12 mouse cellular contexts compared by ENCODE assay signal in the genomic region with DNA sequence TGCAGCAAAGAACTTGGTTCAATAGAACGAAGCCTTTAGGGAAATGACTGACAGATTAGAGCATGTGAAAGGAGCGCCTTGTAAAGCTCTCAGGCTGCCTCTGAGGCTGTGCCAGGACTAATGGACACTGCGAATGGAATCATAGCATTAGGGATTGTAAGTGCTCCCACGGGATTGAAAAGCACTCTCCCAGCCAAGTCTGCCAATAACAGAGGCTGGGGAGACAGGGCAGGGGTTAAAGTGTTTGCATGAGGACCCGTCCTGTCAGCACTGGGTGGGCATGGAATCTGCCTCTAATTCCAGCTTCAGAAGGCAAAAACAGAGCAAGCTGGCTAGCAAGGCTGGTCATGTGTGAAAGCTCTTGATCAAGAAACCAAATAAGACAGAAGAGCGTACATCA. TPM values are rescaled to one million over a fixed set of nuclear protein-coding genes. Genes with fewer than 3 reads are reported as not detected.
DNase-seq lines count a peak whose midpoint lies in the region; ATAC-seq and TF ChIP-seq lines count a peak whose summit lies in the region.
"Had no signal": no experiment of that assay in that cellular context is flagged by ENCODE, and none has a peak within 500 bp of the region (broad histone marks: within the 10 kb centered on the region; RNA-seq: fewer than 3 reads in every experiment).

No protein-coding gene starts in this region.

- no peaks in the 10 kb centered on the region for H3K27me3 ChIP-seq in hindbrain, embryonic 13.5 days
- H3K27me3 ChIP-seq in midbrain, embryonic 13.5 days: no peaks in the 10 kb centered on the region
- H3K27me3 ChIP-seq in kidney, embryonic 15.5 days: no peaks in the 10 kb centered on the region
- H3K27me3 ChIP-seq: stomach, embryonic 15.5 days had no signal

- no peaks in the 10 kb centered on the region for H3K9me3 ChIP-seq in ES-E14 (ENCODE audit: control insufficient read depth, insufficient read depth, low read depth, low read length)
- H3K9me3 ChIP-seq in hindbrain, embryonic 13.5 days: no peaks in the 10 kb centered on the region
- H3K9me3 ChIP-seq in midbrain, embryonic 13.5 days: no peaks in the 10 kb centered on the region
- no peaks in the 10 kb centered on the region for H3K9me3 ChIP-seq in kidney, embryonic 15.5 days (replicated peaks)
- H3K9me3 ChIP-seq: stomach, embryonic 15.5 days had no signal

- peak overlapping the region; percentile 80 for H3K4me2 ChIP-seq in hindbrain, embryonic 13.5 days
- peak overlapping the region; percentile 71 for H3K4me2 ChIP-seq in midbrain, embryonic 13.5 days (replicated peaks)
- no peak overlapping the region for H3K4me2 ChIP-seq in kidney, embryonic 15.5 days
- H3K4me2 ChIP-seq: stomach, embryonic 15.5 days had no signal

- WGBS in hindbrain, embryonic 13.5 days: 41% methylated on average over 6 of the region's 6 CpGs
- 19% methylated on average over 6 of the region's 6 CpGs for WGBS in midbrain, embryonic 13.5 days
- 67% methylated on average over 6 of the region's 6 CpGs for WGBS in kidney, embryonic 15.5 days

- H3K27ac ChIP-seq in ES-E14 (ENCODE audit: insufficient read depth, low read depth, low read length, poor library complexity, severe bottlenecking): no peak overlapping the region
- peak overlapping the region; percentile 64; the same call in 1 of the 2 replicates for H3K27ac ChIP-seq in hindbrain, embryonic 13.5 days
- peak overlapping the region; percentile 66 for H3K27ac ChIP-seq in midbrain, embryonic 13.5 days
- no peak overlapping the region for H3K27ac ChIP-seq in kidney, embryonic 15.5 days
- H3K27ac ChIP-seq: stomach, embryonic 15.5 days had no signal

- H3K36me3 ChIP-seq in ES-E14 (ENCODE audit: control insufficient read depth, insufficient read depth, low read length, poor library complexity, severe bottlenecking): peaks cover 39% of the 10 kb centered on the region
- peaks cover 20% of the 10 kb centered on the region for H3K36me3 ChIP-seq in hindbrain, embryonic 13.5 days
- peaks cover 29% of the 10 kb centered on the region for H3K36me3 ChIP-seq in midbrain, embryonic 13.5 days
- peaks cover 13% of the 10 kb centered on the region for H3K36me3 ChIP-seq in kidney, embryonic 15.5 days
- H3K36me3 ChIP-seq: stomach, embryonic 15.5 days had no signal

- peak overlapping the region; percentile 12; the same call in 1 of the 2 replicates for H3K9ac ChIP-seq in ES-E14 (ENCODE audit: insufficient read depth, low read depth, low read length, poor library complexity, severe bottlenecking)
- H3K9ac ChIP-seq in hindbrain, embryonic 13.5 days: peak overlapping the region; percentile 58; the same call in 1 of the 2 replicates
- peak overlapping the region; percentile 29; the same call in 1 of the 2 replicates for H3K9ac ChIP-seq in midbrain, embryonic 13.5 days (replicated peaks)
- H3K9ac ChIP-seq in kidney, embryonic 15.5 days: no peak overlapping the region
- H3K9ac ChIP-seq: stomach, embryonic 15.5 days had no signal

- in situ Hi-C loops in ES-E14 (cut with MboI; ENCODE audit: low sequenced_read_pairs in 2 of 2, unreplicated experiment in 2 of 2): no loop called here

- no peak overlapping the region for H3K4me3 ChIP-seq in ES-E14 (ENCODE audit: insufficient read depth in 1 of 2, low read depth in 1 of 2, low read length in 2 of 2, poor library complexity in 1 of 2, severe bottlenecking in 1 of 2)
- peak overlapping the region; percentile 7; the same call in 1 of the 2 replicates for H3K4me3 ChIP-seq in hindbrain, embryonic 13.5 days
- H3K4me3 ChIP-seq in midbrain, embryonic 13.5 days (replicated peaks): peak overlapping the region; percentile 1; the same call in 1 of the 2 replicates
- no peak overlapping the region for H3K4me3 ChIP-seq in kidney, embryonic 15.5 days (replicated peaks)
- H3K4me3 ChIP-seq: myocyte; stomach, embryonic 15.5 days had no signal

- ATAC-seq in hindbrain, embryonic 13.5 days (ENCODE audit: low FRiP score): no peak
- ATAC-seq in midbrain, embryonic 13.5 days: no peak
- ATAC-seq in kidney, embryonic 15.5 days (replicated peaks; ENCODE audit: low FRiP score): no peak
- ATAC-seq: lung, postnatal 0 days had no signal

- no peaks in the 10 kb centered on the region for H3K4me1 ChIP-seq in ES-E14 (ENCODE audit: control insufficient read depth in 2 of 2, insufficient read depth in 2 of 2, low read length in 2 of 2, poor library complexity in 1 of 2)
- H3K4me1 ChIP-seq in hindbrain, embryonic 13.5 days (replicated peaks): peaks cover 42% of the 10 kb centered on the region
- peaks cover 48% of the 10 kb centered on the region for H3K4me1 ChIP-seq in midbrain, embryonic 13.5 days (replicated peaks)
- peaks cover 27% of the 10 kb centered on the region for H3K4me1 ChIP-seq in kidney, embryonic 15.5 days
- H3K4me1 ChIP-seq: stomach, embryonic 15.5 days had no signal

- DNase-seq in ES-E14 (ENCODE audit: low read depth, low spot score) (no peak), MN1 (ENCODE audit: low spot score) (peak; percentile 85)
- DNase-seq in gastrocnemius, adult 8-10 months (ENCODE audit: low spot score in 2 of 2): no peak
- DNase-seq in layer of hippocampus, postnatal 14 days (ENCODE audit: low spot score in 2 of 2): no peak
- DNase-seq: kidney, postnatal 36 days; right cerebral cortex, postnatal 14 days had no signal

TF ChIP-seq in ES-E14, 5 proteins besides CTCF, POLR2A, EP300 and RAD21:
- TF ChIP-seq CHD2 (IDR thresholded peaks at IDR 0.05; ENCODE audit: low read depth, low read length) (no peak), HCFC1 (IDR thresholded peaks at IDR 0.05; ENCODE audit: borderline replicate concordance, insufficient read depth, low read length) (no peak), ZNF384 (IDR thresholded peaks at IDR 0.05; ENCODE audit: low read depth, low read length) (no peak), MAFK (IDR thresholded peaks at IDR 0.05; ENCODE audit: insufficient read depth, low read depth, low read length) (no peak), ZC3H11A (IDR thresholded peaks at IDR 0.05; ENCODE audit: borderline replicate concordance, low read depth, low read length) (no peak)

RNA-seq across cellular contexts. Expression of a gene that starts 3.9 kb away (rescaled TPM):
- 18.6 and 22.1 TPM in 2 replicates for total RNA-seq in ES-E14 (2012; rRNA removed)
- polyA plus RNA-seq in hindbrain, embryonic 13.5 days (2015; fragmentation: Nextera tagmentation; extraction: Ambion mirVana): 15.5 and 15.6 TPM in 2 replicates
- 18.3 and 19.2 TPM in 2 replicates for polyA plus RNA-seq in midbrain, embryonic 13.5 days (2015; fragmentation: Nextera tagmentation; extraction: Ambion mirVana)
- total RNA-seq in gastrocnemius, adult 8-10 months (2022): not detected
- 5.2 and 6.8 TPM in 2 replicates for polyA plus RNA-seq in kidney, embryonic 15.5 days (2015; fragmentation: Nextera tagmentation; extraction: Ambion mirVana)
- total RNA-seq in layer of hippocampus, postnatal 14 days (2021): 10 to 100 TPM; 13.3 to 14.2 TPM

RNA-seq across cellular contexts. Expression of a gene that starts 18.8 kb away (rescaled TPM):
- 64.5 and 70.1 TPM in 2 replicates for total RNA-seq in ES-E14 (2012; rRNA removed)
- polyA plus RNA-seq in hindbrain, embryonic 13.5 days (2015; fragmentation: Nextera tagmentation; extraction: Ambion mirVana): 52.7 and 52.8 TPM in 2 replicates
- polyA plus RNA-seq in midbrain, embryonic 13.5 days (2015; fragmentation: Nextera tagmentation; extraction: Ambion mirVana): 49.3 and 53.8 TPM in 2 replicates
- 10 to 100 TPM; 27.9 to 30.4 (median 29.3) TPM for total RNA-seq in gastrocnemius, adult 8-10 months (2022)
- 61.4 and 68.2 TPM in 2 replicates for polyA plus RNA-seq in kidney, embryonic 15.5 days (2015; fragmentation: Nextera tagmentation; extraction: Ambion mirVana)
- 10 to 100 TPM; 38.8 to 39.2 TPM for total RNA-seq in layer of hippocampus, postnatal 14 days (2021)

RNA-seq across cellular contexts. Expression of a gene that starts 36.6 kb away (rescaled TPM):
- 27.3 and 38.0 TPM in 2 replicates for total RNA-seq in ES-E14 (2012; rRNA removed)
- 22.0 and 23.1 TPM in 2 replicates for polyA plus RNA-seq in hindbrain, embryonic 13.5 days (2015; fragmentation: Nextera tagmentation; extraction: Ambion mirVana)
- 29.0 and 36.3 TPM in 2 replicates for polyA plus RNA-seq in midbrain, embryonic 13.5 days (2015; fragmentation: Nextera tagmentation; extraction: Ambion mirVana)
- total RNA-seq in gastrocnemius, adult 8-10 months (2022): 100 to 1,000 TPM; 215 to 257 (median 231) TPM
- 44.7 and 49.3 TPM in 2 replicates for polyA plus RNA-seq in kidney, embryonic 15.5 days (2015; fragmentation: Nextera tagmentation; extraction: Ambion mirVana)
- 10 to 100 TPM; 26.1 to 30.4 TPM for total RNA-seq in layer of hippocampus, postnatal 14 days (2021)

Comparison
In these comparisons a context has a peak if more than half of its experiments do, and no peak if none do; other contexts are left out.
1. H3K27ac ChIP-seq: peak in hindbrain, embryonic 13.5 days (single experiment) and midbrain, embryonic 13.5 days (single experiment); none in ES-E14 (single experiment) and kidney, embryonic 15.5 days (single experiment).
2. H3K4me3 ChIP-seq: peak in hindbrain, embryonic 13.5 days (single experiment) and midbrain, embryonic 13.5 days (single experiment); none in ES-E14 (0 of 2) and kidney, embryonic 15.5 days (single experiment).
3. RNA of a gene that starts 3.9 kb away (total RNA-seq): 18.6 to 22.1 TPM in ES-E14 and 13.3 to 14.2 TPM in layer of hippocampus, postnatal 14 days; not detected in gastrocnemius, adult 8-10 months; every median in the first group is over 10 times any median in the second.